17 mouse cellular contexts compared by ENCODE assay signal in the genomic region with DNA sequence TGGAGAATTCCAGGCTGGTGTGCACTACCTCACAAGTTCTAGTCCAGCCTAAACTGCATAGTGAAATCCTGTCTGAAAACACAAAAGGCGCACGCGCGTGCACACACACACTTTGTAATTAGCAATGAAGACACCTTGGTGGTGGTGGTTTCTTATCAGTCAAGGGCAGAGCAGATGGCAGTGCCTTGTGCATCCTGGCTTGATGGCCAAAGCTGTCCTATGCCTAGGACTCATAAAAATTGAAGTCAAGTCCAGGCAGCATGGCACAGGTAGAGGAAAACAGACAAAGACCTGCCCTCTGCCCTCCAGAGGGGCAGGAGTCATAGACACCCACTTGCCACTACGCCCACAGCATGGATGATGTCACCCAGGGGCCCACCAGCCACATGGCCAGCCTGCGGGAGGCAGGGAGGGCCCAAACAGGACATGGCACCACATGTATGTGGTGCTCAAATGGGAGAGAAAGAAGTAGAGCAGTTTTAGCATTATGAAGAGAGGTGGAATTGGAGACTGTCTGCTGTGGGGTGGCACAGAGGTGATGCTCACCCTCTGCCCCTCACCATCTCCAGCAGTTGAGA. TPM values are rescaled to one million over a fixed set of nuclear protein-coding genes. Genes with fewer than 3 reads are reported as not detected.
DNase-seq lines count a peak whose midpoint lies in the region; ATAC-seq and TF ChIP-seq lines count a peak whose summit lies in the region.
"Had no signal": no experiment of that assay in that cellular context is flagged by ENCODE, and none has a peak within 500 bp of the region (broad histone marks: within the 10 kb centered on the region; RNA-seq: fewer than 3 reads in every experiment).

No protein-coding gene starts in this region.

- no peak overlapping the region for H3K27ac ChIP-seq in embryonic facial prominence, embryonic 11.5 days (replicated peaks; ENCODE audit: low read depth, low read length)
- H3K27ac ChIP-seq in embryonic facial prominence, embryonic 10.5 days (replicated peaks) = no peak overlapping the region
- H3K27ac ChIP-seq in MEL (ENCODE audit: control insufficient read depth, low read depth, low read length) = no peak overlapping the region
- no peak overlapping the region for H3K27ac ChIP-seq in intestine, embryonic 14.5 days (ENCODE audit: low read depth)
- H3K27ac ChIP-seq in liver, embryonic 14.5 days = no peak overlapping the region
- H3K27ac ChIP-seq in kidney, embryonic 16.5 days (ENCODE audit: low read length) = no peak overlapping the region
- H3K27ac ChIP-seq: heart, embryonic 10.5 days; kidney, postnatal 0 days; lung, embryonic 15.5 days; neural tube, embryonic 13.5 days had no signal

- 96% methylated on average over 6 of the region's 6 CpGs for WGBS in embryonic facial prominence, embryonic 11.5 days
- WGBS in embryonic facial prominence, embryonic 10.5 days = 94% methylated on average over 6 of the region's 6 CpGs
- WGBS in intestine, embryonic 14.5 days = 93% methylated on average over 6 of the region's 6 CpGs
- WGBS in liver, embryonic 14.5 days (ENCODE audit: insufficient replicate concordance) = 22% methylated on average over 6 of the region's 6 CpGs
- WGBS in kidney, embryonic 16.5 days = 92% methylated on average over 6 of the region's 6 CpGs

- no peak for DNase-seq in embryonic facial prominence, embryonic 11.5 days (ENCODE audit: low spot score)
- no peak for DNase-seq in embryonic facial prominence, embryonic 10.5 days (ENCODE audit: low spot score)
- DNase-seq in MEL (ENCODE audit: low read depth, low spot score) = peak; percentile 27
- DNase-seq in intestine, embryonic 14.5 days (ENCODE audit: low spot score) = peak; percentile 46
- no peak for DNase-seq in liver, embryonic 14.5 days (ENCODE audit: low read depth in 3 of 3, low spot score in 3 of 3)
- DNase-seq in left cerebral cortex, adult 9 months (ENCODE audit: low spot score in 2 of 2) = no peak
- no peak for DNase-seq in retina, embryonic 14.5 days (ENCODE audit: low spot score)
- DNase-seq: cerebellum, postnatal 25 days; gastrocnemius, postnatal 25 days; heart, postnatal 36 days; thymus, postnatal 25 days had no signal

- no peak overlapping the region for H3K4me2 ChIP-seq in embryonic facial prominence, embryonic 11.5 days (ENCODE audit: low read depth, low read length)
- H3K4me2 ChIP-seq in intestine, embryonic 14.5 days (ENCODE audit: low read length) = no peak overlapping the region
- H3K4me2 ChIP-seq in liver, embryonic 14.5 days (ENCODE audit: low read depth) = peak overlapping the region; percentile 13; the same call in 1 of the 2 replicates
- no peak overlapping the region for H3K4me2 ChIP-seq in kidney, embryonic 16.5 days (replicated peaks; ENCODE audit: low read depth, low read length)
- H3K4me2 ChIP-seq: lung, embryonic 15.5 days; neural tube, embryonic 13.5 days had no signal

- no peaks in the 10 kb centered on the region for H3K9me3 ChIP-seq in embryonic facial prominence, embryonic 11.5 days (replicated peaks; ENCODE audit: control insufficient read depth, low read length)
- H3K9me3 ChIP-seq in embryonic facial prominence, embryonic 10.5 days = no peaks in the 10 kb centered on the region
- H3K9me3 ChIP-seq in MEL (replicated peaks; ENCODE audit: insufficient read depth, low read length) = no peaks in the 10 kb centered on the region
- H3K9me3 ChIP-seq in intestine, embryonic 14.5 days (ENCODE audit: control insufficient read depth, low read length) = no peaks in the 10 kb centered on the region
- no peaks in the 10 kb centered on the region for H3K9me3 ChIP-seq in liver, embryonic 14.5 days (ENCODE audit: control insufficient read depth, low read length)
- no peaks in the 10 kb centered on the region for H3K9me3 ChIP-seq in kidney, embryonic 16.5 days (ENCODE audit: low read length)
- H3K9me3 ChIP-seq: heart, embryonic 10.5 days; lung, embryonic 15.5 days; neural tube, embryonic 13.5 days had no signal

- H3K36me3 ChIP-seq in embryonic facial prominence, embryonic 11.5 days (replicated peaks; ENCODE audit: control insufficient read depth, insufficient read depth, low read depth, low read length) = no peaks in the 10 kb centered on the region
- H3K36me3 ChIP-seq in embryonic facial prominence, embryonic 10.5 days (replicated peaks) = peaks cover 15% of the 10 kb centered on the region
- peaks cover 6 to 43% of the 10 kb centered on the region in 2 experiments for H3K36me3 ChIP-seq in MEL (ENCODE audit: control insufficient read depth in 1 of 2, insufficient read depth in 2 of 2, low read length in 2 of 2)
- H3K36me3 ChIP-seq in intestine, embryonic 14.5 days (ENCODE audit: control insufficient read depth, insufficient read depth, low read length) = no peaks in the 10 kb centered on the region
- no peaks in the 10 kb centered on the region; the same call in 1 of the 2 replicates for H3K36me3 ChIP-seq in liver, embryonic 14.5 days (replicated peaks; ENCODE audit: control insufficient read depth, insufficient read depth, low read depth)
- no peaks in the 10 kb centered on the region for H3K36me3 ChIP-seq in kidney, embryonic 16.5 days (ENCODE audit: insufficient read depth, low read length)
- H3K36me3 ChIP-seq: lung, embryonic 15.5 days; neural tube, embryonic 13.5 days had no signal

- TF ChIP-seq EP300 in MEL (IDR thresholded peaks at IDR 0.05; ENCODE audit: low read depth in 1 of 2, low read length in 2 of 2) = 0 out of 4 replicates have a peak, but pooled peaks of 1 of the 2 experiments have one; percentile 6
- TF ChIP-seq EP300 in liver, embryonic 14.5 days (IDR thresholded peaks at IDR 0.05; ENCODE audit: low read depth) = no peak

- H3K79me2 ChIP-seq in MEL (ENCODE audit: control insufficient read depth, insufficient read depth, low read length, poor library complexity) = peaks cover 75% of the 10 kb centered on the region

- 0 out of 2 replicates have a peak, but pooled peaks have one; percentile 39 for ATAC-seq in embryonic facial prominence, embryonic 11.5 days (replicated peaks; ENCODE audit: insufficient number of reproducible peaks, low FRiP score, low TSS enrichment, low read depth)
- no peak for ATAC-seq in intestine, embryonic 14.5 days (replicated peaks; ENCODE audit: low FRiP score, low TSS enrichment, low read depth)
- peak; percentile 75 for ATAC-seq in liver, embryonic 14.5 days (ENCODE audit: insufficient read depth)
- no peak for ATAC-seq in kidney, embryonic 16.5 days (ENCODE audit: low FRiP score, low TSS enrichment)

- no peak for TF ChIP-seq POLR2A in MEL (IDR thresholded peaks at IDR 0.05; ENCODE audit: control insufficient read depth in 1 of 2, insufficient read depth in 1 of 2, low read depth in 1 of 2, low read length in 2 of 2, poor library complexity in 1 of 2)

- no peak for TF ChIP-seq RAD21 in MEL (IDR thresholded peaks at IDR 0.05; ENCODE audit: low read depth, low read length)

- no peak overlapping the region for H3K9ac ChIP-seq in embryonic facial prominence, embryonic 11.5 days (replicated peaks; ENCODE audit: low read length)
- H3K9ac ChIP-seq in MEL (ENCODE audit: control insufficient read depth, low read depth, low read length, poor library complexity, severe bottlenecking) = no peak overlapping the region
- H3K9ac ChIP-seq in intestine, embryonic 14.5 days (ENCODE audit: low read length) = no peak overlapping the region
- H3K9ac ChIP-seq in liver, embryonic 14.5 days (replicated peaks) = peak overlapping the region; percentile 20; the same call in 1 of the 2 replicates
- no peak overlapping the region for H3K9ac ChIP-seq in kidney, embryonic 16.5 days (replicated peaks; ENCODE audit: low read length)
- H3K9ac ChIP-seq: lung, embryonic 15.5 days; neural tube, embryonic 13.5 days had no signal

- no peak overlapping the region for H3K4me3 ChIP-seq in embryonic facial prominence, embryonic 11.5 days (ENCODE audit: low read depth, low read length)
- no peak overlapping the region for H3K4me3 ChIP-seq in embryonic facial prominence, embryonic 10.5 days
- H3K4me3 ChIP-seq in MEL (ENCODE audit: control insufficient read depth in 1 of 2, insufficient read depth in 1 of 2, low read depth in 2 of 2, low read length in 2 of 2) = no peak overlapping the region
- H3K4me3 ChIP-seq in intestine, embryonic 14.5 days (ENCODE audit: low read depth, low read length) = no peak overlapping the region
- H3K4me3 ChIP-seq in liver, embryonic 14.5 days (ENCODE audit: insufficient read depth in 1 of 2, low read depth in 2 of 2, low read length in 2 of 2) = no peak overlapping the region
- no peak overlapping the region for H3K4me3 ChIP-seq in kidney, embryonic 16.5 days (ENCODE audit: low read length)
- H3K4me3 ChIP-seq: heart, embryonic 10.5 days; lung, embryonic 15.5 days; neural tube, embryonic 13.5 days had no signal

- H3K27me3 ChIP-seq in embryonic facial prominence, embryonic 11.5 days (ENCODE audit: control insufficient read depth, insufficient read depth, low read length) = no peaks in the 10 kb centered on the region
- no peaks in the 10 kb centered on the region for H3K27me3 ChIP-seq in embryonic facial prominence, embryonic 10.5 days (replicated peaks; ENCODE audit: low read depth, poor library complexity, severe bottlenecking)
- H3K27me3 ChIP-seq in MEL (ENCODE audit: control insufficient read depth in 1 of 2, insufficient read depth in 2 of 2, low read length in 2 of 2) = no peaks in the 10 kb centered on the region
- H3K27me3 ChIP-seq in intestine, embryonic 14.5 days (replicated peaks; ENCODE audit: control insufficient read depth, insufficient read depth, low read length) = no peaks in the 10 kb centered on the region
- H3K27me3 ChIP-seq in liver, embryonic 14.5 days (ENCODE audit: control insufficient read depth, insufficient read depth, low read length) = no peaks in the 10 kb centered on the region
- no peaks in the 10 kb centered on the region for H3K27me3 ChIP-seq in kidney, embryonic 16.5 days (ENCODE audit: insufficient read depth, low read length)
- H3K27me3 ChIP-seq: CH12.LX; lung, embryonic 15.5 days; neural tube, embryonic 13.5 days had no signal

- H3K4me1 ChIP-seq in embryonic facial prominence, embryonic 11.5 days (ENCODE audit: control insufficient read depth, insufficient read depth, low read length) = no peaks in the 10 kb centered on the region
- H3K4me1 ChIP-seq in embryonic facial prominence, embryonic 10.5 days = peaks cover 48% of the 10 kb centered on the region
- H3K4me1 ChIP-seq in MEL (ENCODE audit: control insufficient read depth in 1 of 2, insufficient read depth in 2 of 2, low read length in 2 of 2) = peaks cover 20 to 23% of the 10 kb centered on the region in 2 experiments
- peaks cover 26% of the 10 kb centered on the region for H3K4me1 ChIP-seq in intestine, embryonic 14.5 days (replicated peaks; ENCODE audit: control insufficient read depth, insufficient read depth, low read length)
- peaks cover 30 to 33% of the 10 kb centered on the region in 2 experiments for H3K4me1 ChIP-seq in liver, embryonic 14.5 days (replicated peaks; ENCODE audit: control insufficient read depth in 2 of 2, insufficient read depth in 2 of 2, low read length in 1 of 2)
- peaks cover 45% of the 10 kb centered on the region for H3K4me1 ChIP-seq in kidney, embryonic 16.5 days (ENCODE audit: insufficient read depth, low read length)

- no peak for TF ChIP-seq CTCF in MEL (IDR thresholded peaks at IDR 0.05 in 2 of 3, conservative IDR thresholded peaks at IDR 0.05 in 1 of 3; ENCODE audit: control insufficient read depth in 1 of 3, insufficient read depth in 1 of 3, low read depth in 2 of 3, low read length in 3 of 3, poor library complexity in 1 of 3, severe bottlenecking in 1 of 3)
- TF ChIP-seq CTCF in liver, embryonic 14.5 days (IDR thresholded peaks at IDR 0.05; ENCODE audit: low read depth) = no peak

RNA-seq across cellular contexts. Expression of a gene that starts 9.1 kb away (rescaled TPM):
- 111 and 118 TPM in 2 replicates for polyA plus RNA-seq in embryonic facial prominence, embryonic 11.5 days (2014; fragmentation: Nextera tagmentation; extraction: Ambion mirVana)
- 85.4 and 93.6 TPM in 2 replicates for polyA plus RNA-seq in embryonic facial prominence, embryonic 10.5 days (2016; fragmentation: Nextera tagmentation; extraction: Ambion mirVana)
- 94.9 and 97.6 TPM in 2 replicates for total RNA-seq in MEL (2012; rRNA removed)
- 100 to 1,000 TPM in 1 of 2 experiments, 10 to 100 TPM in 1; 81.9 to 263 TPM for polyA plus RNA-seq in MEL (2012; ENCODE audit: insufficient read depth in 1 of 2, insufficient read length in 2 of 2, low read depth in 1 of 2, low replicate concordance in 2 of 2, missing spikeins in 1 of 2)
- 124 and 135 TPM in 2 replicates for polyA plus RNA-seq in intestine, embryonic 14.5 days (2014; fragmentation: Nextera tagmentation; extraction: Ambion mirVana)
- polyA plus RNA-seq in liver, embryonic 14.5 days (2012; rRNA removed) = 18.4 and 24.6 TPM in 2 replicates
- polyA plus RNA-seq in liver, embryonic 14.5 days (2014; fragmentation: Nextera tagmentation; extraction: Ambion mirVana) = 64.4 and 72.6 TPM in 2 replicates
- 102 and 107 TPM in 2 replicates for polyA plus RNA-seq in kidney, embryonic 16.5 days (2015; fragmentation: Nextera tagmentation; extraction: Ambion mirVana)

Comparison
In these comparisons a context has a peak if more than half of its experiments do, and no peak if none do; other contexts are left out.
1. ATAC-seq: peak in embryonic facial prominence, embryonic 11.5 days (single experiment) and liver, embryonic 14.5 days (single experiment); none in intestine, embryonic 14.5 days (single experiment) and kidney, embryonic 16.5 days (single experiment).
2. DNase-seq: peak in MEL (single experiment) and intestine, embryonic 14.5 days (single experiment); none in embryonic facial prominence, embryonic 11.5 days (single experiment), embryonic facial prominence, embryonic 10.5 days (single experiment), liver, embryonic 14.5 days (0 of 3), left cerebral cortex, adult 9 months (0 of 2) and retina, embryonic 14.5 days (single experiment).